Mouse (Mus musculus): ENCODE results near the gene Rb1.

GRCm38 (mm10) chr14:73349061-73349670, 23.5 kb upstream of the Rb1 start:
- TF ChIP-seq EP300 (optimal IDR thresholded peaks at IDR 0.05) (no peak), CTCF (IDR thresholded peaks at IDR 0.05; ENCODE audit: low read depth) (no peak)

Measured in stomach, postnatal 0 days (tissue).